Mouse (Mus musculus) spleen, adult 2 months (tissue): ENCODE measurements around the gene Npr3. TPM values are rescaled to one million over a fixed set of nuclear protein-coding genes. Genes with fewer than 3 reads are reported as not detected.

Experiments
- DNase-seq, 2 experiments: peaks; one replicate each; pipeline versions ENCODE4 v3.0.0 to v3.0.0-alpha.2; 2012 to 2021; ENCODE audit warnings: low spot score in 2 of 2, low read depth in 1 of 2
- H3K27ac ChIP-seq: fragments of 200-500 bp; 2 replicates; pipeline ENCODE4 v1.5.1; 2012; ENCODE audit warnings: low read length, inconsistent platforms; ENCODE audit not compliant: insufficient read depth
- H3K27me3 ChIP-seq: fragments of 200-500 bp; 2 replicates; pipeline ENCODE4 v1.6.1; 2012; ENCODE audit warnings: mild to moderate bottlenecking, moderate library complexity, low read length, inconsistent platforms; ENCODE audit not compliant: control insufficient read depth, insufficient read depth
- H3K36me3 ChIP-seq: fragments of 200-500 bp; 2 replicates; pipeline ENCODE4 v1.6.1; 2012; ENCODE audit warnings: mild to moderate bottlenecking, low read length, inconsistent platforms; ENCODE audit not compliant: control insufficient read depth, insufficient read depth
- H3K4me1 ChIP-seq: fragments of 200-500 bp; 2 replicates; pipeline ENCODE4 v1.6.1; 2011; ENCODE audit warnings: inconsistent platforms; ENCODE audit not compliant: control insufficient read depth, insufficient read depth, insufficient read length
- H3K4me3 ChIP-seq: fragments of 200-500 bp; 2 replicates; pipeline ENCODE4 v1.5.1; 2011; ENCODE audit warnings: mild to moderate bottlenecking, inconsistent platforms; ENCODE audit not compliant: insufficient read depth, insufficient read length; ENCODE audit errors: extremely low read depth
- CTCF ChIP-seq: fragments of 200-500 bp; IDR thresholded peaks from 2 replicates; pipeline ENCODE4 v1.5.1; 2011; ENCODE audit warnings: mild to moderate bottlenecking, inconsistent platforms; ENCODE audit not compliant: insufficient read depth, insufficient read length, insufficient replicate concordance; ENCODE audit errors: extremely low read depth
- POLR2A ChIP-seq: fragments of 200-500 bp; IDR thresholded peaks from 2 replicates; pipeline ENCODE4 v1.6.1; 2011; ENCODE audit warnings: low read depth, low read length, inconsistent platforms
- whole genome bisulfite sequencing: fragments of 180-500 bp; shearing (Covaris S2); methylation state at CpG from one replicate; pipeline ENCODE4 v1.1.7; 2018; 5-methylcytosine and 5-hydroxymethylcytosine counted together
- polyA plus RNA-seq: library from polyadenylated mRNA; depleted of rRNA; stranded (reverse); fragments of >200 nt; gene quantifications from 2 replicates; pipeline ENCODE4 v1.2.3, GENCODE M21; 2012; rRNA removed

Npr3 gene
- polyA plus RNA-seq, result 0.32 and 0.33 TPM in 2 replicates

- no peak for TF ChIP-seq POLR2A
- no peak for TF ChIP-seq CTCF
- Histone ChIP-seq H3K4me3 (peak within 1 kb of the TSS; percentile 10; the same call in 1 of the 2 replicates), H3K27ac (no peak within 1 kb of the TSS), H3K27me3 (peaks cover 18% of the 10 kb centered on the region), H3K4me1 (peaks cover 2% of the 10 kb centered on the region; the same call in 1 of the 2 replicates), H3K36me3 (no peaks in the 10 kb centered on the region)
- no peak for DNase-seq
- 2% methylated on average over 42 of the region's 42 CpGs for WGBS
These were observed at the start of gene Npr3 for GRCm38 (mm10) chr15:11906571-11907531. Npr3 (minus strand) TSS chr15:11907287.

GRCm38 (mm10) chr15:11956129-11956528 lies 49.0 kb upstream of the Npr3 start:
- TF ChIP-seq POLR2A, result no peak
- TF ChIP-seq CTCF, result no peak
- Histone ChIP-seq H3K27ac (no peak overlapping the region), H3K4me3 (no peak overlapping the region), H3K36me3 (no peaks in the 10 kb centered on the region), H3K27me3 (no peaks in the 10 kb centered on the region), H3K4me1 (no peaks in the 10 kb centered on the region)
- WGBS, result 89% methylated on average over 7 of the region's 7 CpGs
- DNase-seq, result no peak

- Histone ChIP-seq H3K27ac (no peak overlapping the region), H3K4me3 (no peak overlapping the region), H3K27me3 (no peaks in the 10 kb centered on the region), H3K4me1 (no peaks in the 10 kb centered on the region), H3K36me3 (no peaks in the 10 kb centered on the region)
- WGBS, result 73% methylated on average over 4 of the region's 4 CpGs
- no peak for DNase-seq
- TF ChIP-seq POLR2A (no peak), CTCF (no peak)
These were observed 47.1 kb upstream of the Npr3 start for GRCm38 (mm10) chr15:11954190-11954589.

GRCm38 (mm10) chr15:11952159-11952558 lies 45.1 kb upstream of the Npr3 start:
- TF ChIP-seq POLR2A, result no peak
- TF ChIP-seq CTCF, result no peak
- DNase-seq, result no peak
- Histone ChIP-seq H3K4me1 (no peaks in the 10 kb centered on the region), H3K4me3 (no peak overlapping the region), H3K27ac (no peak overlapping the region), H3K36me3 (no peaks in the 10 kb centered on the region), H3K27me3 (no peaks in the 10 kb centered on the region)
- 79% methylated on average over 3 of the region's 3 CpGs for WGBS

GRCm38 (mm10) chr15:11951181-11951580 lies 44.1 kb upstream of the Npr3 start:
- H3K4me3 ChIP-seq, result no peak overlapping the region
- WGBS, result 97% methylated on average over 7 of the region's 7 CpGs
- no peaks in the 10 kb centered on the region for H3K36me3 ChIP-seq
- TF ChIP-seq POLR2A (no peak), CTCF (no peak)
- no peaks in the 10 kb centered on the region for H3K4me1 ChIP-seq
- DNase-seq, result no peak
- H3K27me3 ChIP-seq, result no peaks in the 10 kb centered on the region
- no peak overlapping the region for H3K27ac ChIP-seq

GRCm38 (mm10) chr15:11950144-11950543 lies 43.1 kb upstream of the Npr3 start:
- Histone ChIP-seq H3K4me1 (no peaks in the 10 kb centered on the region), H3K27me3 (no peaks in the 10 kb centered on the region), H3K36me3 (no peaks in the 10 kb centered on the region), H3K27ac (no peak overlapping the region), H3K4me3 (no peak overlapping the region)
- WGBS, result 93% methylated on average over 10 of the region's 10 CpGs
- DNase-seq, result no peak
- TF ChIP-seq CTCF (no peak), POLR2A (no peak)

- TF ChIP-seq POLR2A (no peak), CTCF (no peak)
- DNase-seq, result no peak
- H3K4me1 ChIP-seq, result no peaks in the 10 kb centered on the region
- H3K4me3 ChIP-seq, result no peak overlapping the region
- 90% methylated on average over 3 of the region's 3 CpGs for WGBS
- H3K36me3 ChIP-seq, result no peaks in the 10 kb centered on the region
- H3K27me3 ChIP-seq, result no peaks in the 10 kb centered on the region
- no peak overlapping the region for H3K27ac ChIP-seq
These were observed 42.4 kb upstream of the Npr3 start for GRCm38 (mm10) chr15:11949490-11949889.
